Mouse (Mus musculus): ENCODE results near the gene Miga2. TPM values are rescaled to one million over a fixed set of nuclear protein-coding genes. Genes with fewer than 3 reads are reported as not detected.

Gene Miga2
- total and polyA plus RNA-seq, 2 experiments from 2014 or later, result 35.3 to 79.9 TPM

- no peak for DNase-seq (ENCODE audit: low spot score)
- no peak for TF ChIP-seq CTCF (IDR thresholded peaks at IDR 0.05; ENCODE audit: low read depth)
- Histone ChIP-seq H3K4me2 (ENCODE audit: low read depth, low read length) (no peak overlapping the region), H3K36me3 (ENCODE audit: insufficient read depth, low read length) (peaks cover 79% of the 10 kb centered on the region), H3K4me3 (ENCODE audit: low read length) (no peak overlapping the region), H3K27ac (no peak overlapping the region), H3K9me3 (ENCODE audit: low read length) (no peaks in the 10 kb centered on the region), H3K9ac (replicated peaks; ENCODE audit: low read length) (no peak overlapping the region), H3K4me1 (ENCODE audit: insufficient read depth, low read length) (no peaks in the 10 kb centered on the region), H3K27me3 (ENCODE audit: insufficient read depth, low read length) (no peaks in the 10 kb centered on the region)
- ATAC-seq, result no peak
- WGBS, result 77% methylated on average over 3 of the region's 3 CpGs
These were observed 35.2 kb upstream of the Miga2 start for GRCm38 (mm10) chr2:30328791-30329190.

- 95% methylated on average over 2 of the region's 2 CpGs for WGBS
These were observed 28.7 kb upstream of the Miga2 start for GRCm38 (mm10) chr2:30335324-30335723.

DNA sequence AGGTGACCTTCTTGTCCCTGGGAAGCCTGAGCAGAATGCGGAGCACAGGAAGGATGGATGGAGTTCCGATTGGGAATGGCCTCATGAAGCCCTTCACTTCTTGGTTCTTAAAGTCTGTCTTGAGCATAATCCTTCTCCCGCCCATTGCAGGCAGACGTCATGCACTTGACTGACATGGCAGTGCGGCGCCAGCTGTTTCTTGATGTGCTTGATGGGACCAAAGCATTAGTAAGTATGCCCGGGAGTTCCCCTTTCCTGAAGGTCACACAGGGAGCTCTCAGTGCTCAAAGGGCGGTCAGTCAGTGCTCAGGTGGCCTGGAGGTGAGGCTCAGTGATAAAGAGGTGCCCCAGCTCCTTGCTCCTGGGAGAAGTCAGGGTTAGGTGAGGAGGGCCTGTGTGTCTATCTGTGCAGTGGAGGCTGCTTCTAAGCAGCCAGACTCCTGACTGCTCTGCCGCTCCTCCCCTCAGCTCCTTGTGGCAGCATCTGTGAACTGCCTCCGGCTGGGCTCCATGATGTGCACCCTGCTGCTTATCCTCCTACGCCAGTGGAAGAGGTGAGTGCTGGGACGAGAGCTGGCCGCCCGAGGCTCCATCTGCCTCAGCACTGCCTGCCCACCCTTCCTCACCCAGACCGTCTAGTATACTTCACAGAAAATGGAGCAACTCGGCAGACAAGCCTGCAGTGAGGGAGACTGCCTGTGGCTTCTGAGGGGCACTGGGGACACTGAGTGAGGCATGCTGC, 27.7 kb upstream of the Miga2 start:
- H3K36me3 ChIP-seq (ENCODE audit: insufficient read depth, low read length), result peaks cover 71% of the 10 kb centered on the region
- TF ChIP-seq CTCF (IDR thresholded peaks at IDR 0.05; ENCODE audit: low read depth), result no peak
- H3K27me3 ChIP-seq (ENCODE audit: insufficient read depth, low read length), result no peaks in the 10 kb centered on the region
- 81% methylated on average over 16 of the region's 16 CpGs for WGBS
- ATAC-seq (no peak), DNase-seq (ENCODE audit: low spot score) (no peak)
- no peak overlapping the region for H3K4me2 ChIP-seq (ENCODE audit: low read depth, low read length)
- no peaks in the 10 kb centered on the region for H3K9me3 ChIP-seq (ENCODE audit: low read length)
- no peak overlapping the region for H3K27ac ChIP-seq
- H3K9ac ChIP-seq (replicated peaks; ENCODE audit: low read length), result no peak overlapping the region
- H3K4me1 ChIP-seq (ENCODE audit: insufficient read depth, low read length), result no peaks in the 10 kb centered on the region
- H3K4me3 ChIP-seq (ENCODE audit: low read length), result no peak overlapping the region

More at GRCm38 (mm10) chr2:30335324-30335723, 28.7 kb upstream of the Miga2 start:
- H3K27me3 ChIP-seq (ENCODE audit: insufficient read depth, low read length), result no peaks in the 10 kb centered on the region
- no peak overlapping the region for H3K27ac ChIP-seq
- no peaks in the 10 kb centered on the region for H3K9me3 ChIP-seq (ENCODE audit: low read length)
- DNase-seq (ENCODE audit: low spot score) (no peak), ATAC-seq (no peak)
- H3K36me3 ChIP-seq (ENCODE audit: insufficient read depth, low read length), result peaks cover 71% of the 10 kb centered on the region
- H3K4me1 ChIP-seq (ENCODE audit: insufficient read depth, low read length), result no peaks in the 10 kb centered on the region
- no peak overlapping the region for H3K9ac ChIP-seq (replicated peaks; ENCODE audit: low read length)
- H3K4me2 ChIP-seq (ENCODE audit: low read depth, low read length), result no peak overlapping the region
- H3K4me3 ChIP-seq (ENCODE audit: low read length), result no peak overlapping the region
- TF ChIP-seq CTCF (IDR thresholded peaks at IDR 0.05; ENCODE audit: low read depth), result no peak

DNA sequence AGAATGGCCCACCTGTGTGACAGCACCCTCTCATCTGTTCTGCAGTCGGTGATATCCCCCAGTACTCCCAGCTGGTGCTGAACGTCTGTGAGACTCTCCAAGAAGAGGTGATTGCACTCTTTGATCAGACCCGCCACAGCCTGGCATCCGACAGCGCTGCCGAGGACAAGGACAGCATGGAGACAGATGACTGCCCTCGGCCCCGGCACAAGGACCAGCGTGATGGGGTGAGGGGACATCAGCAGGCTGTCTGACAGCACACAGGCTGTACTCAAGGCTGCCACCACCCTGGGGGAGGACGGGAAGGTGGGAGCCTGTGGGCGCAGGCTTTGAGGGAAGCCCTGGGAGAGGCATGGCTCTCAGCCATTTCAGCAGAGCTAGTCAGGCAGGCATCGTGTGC, 26.9 kb upstream of the Miga2 start:
- H3K4me2 ChIP-seq (ENCODE audit: low read depth, low read length), result no peak overlapping the region
- no peak overlapping the region for H3K9ac ChIP-seq (replicated peaks; ENCODE audit: low read length)
- H3K4me1 ChIP-seq (ENCODE audit: insufficient read depth, low read length), result no peaks in the 10 kb centered on the region
- 93% methylated on average over 12 of the region's 12 CpGs for WGBS
- ATAC-seq (no peak), DNase-seq (ENCODE audit: low spot score) (no peak)
- no peaks in the 10 kb centered on the region for H3K27me3 ChIP-seq (ENCODE audit: insufficient read depth, low read length)
- no peak overlapping the region for H3K27ac ChIP-seq
- H3K4me3 ChIP-seq (ENCODE audit: low read length), result no peak overlapping the region
- no peak for TF ChIP-seq CTCF (IDR thresholded peaks at IDR 0.05; ENCODE audit: low read depth)
- no peaks in the 10 kb centered on the region for H3K9me3 ChIP-seq (ENCODE audit: low read length)
- peaks cover 78% of the 10 kb centered on the region for H3K36me3 ChIP-seq (ENCODE audit: insufficient read depth, low read length)

- no peaks in the 10 kb centered on the region for H3K9me3 ChIP-seq (ENCODE audit: low read length)
- no peak overlapping the region for H3K4me3 ChIP-seq (ENCODE audit: low read length)
- no peaks in the 10 kb centered on the region for H3K27me3 ChIP-seq (ENCODE audit: insufficient read depth, low read length)
- no peak for ATAC-seq
- peaks cover 70% of the 10 kb centered on the region for H3K36me3 ChIP-seq (ENCODE audit: insufficient read depth, low read length)
- H3K4me1 ChIP-seq (ENCODE audit: insufficient read depth, low read length), result no peaks in the 10 kb centered on the region
- H3K27ac ChIP-seq, result no peak overlapping the region
- no peak overlapping the region for H3K4me2 ChIP-seq (ENCODE audit: low read depth, low read length)
- no peak for DNase-seq (ENCODE audit: low spot score)
- no peak for TF ChIP-seq CTCF (IDR thresholded peaks at IDR 0.05; ENCODE audit: low read depth)
- WGBS, result 81% methylated on average over 3 of the region's 3 CpGs
- H3K9ac ChIP-seq (replicated peaks; ENCODE audit: low read length), result no peak overlapping the region
These were observed 22.0 kb upstream of the Miga2 start for GRCm38 (mm10) chr2:30342061-30342460.

GRCm38 (mm10) chr2:30342544-30342943, 21.5 kb upstream of the Miga2 start:
- DNase-seq (ENCODE audit: low spot score) (no peak), ATAC-seq (no peak)
- no peaks in the 10 kb centered on the region for H3K4me1 ChIP-seq (ENCODE audit: insufficient read depth, low read length)
- H3K4me3 ChIP-seq (ENCODE audit: low read length), result no peak overlapping the region
- peaks cover 71% of the 10 kb centered on the region for H3K36me3 ChIP-seq (ENCODE audit: insufficient read depth, low read length)
- TF ChIP-seq CTCF (IDR thresholded peaks at IDR 0.05; ENCODE audit: low read depth), result no peak
- H3K4me2 ChIP-seq (ENCODE audit: low read depth, low read length), result no peak overlapping the region
- H3K9me3 ChIP-seq (ENCODE audit: low read length), result no peaks in the 10 kb centered on the region
- no peaks in the 10 kb centered on the region for H3K27me3 ChIP-seq (ENCODE audit: insufficient read depth, low read length)
- H3K27ac ChIP-seq, result no peak overlapping the region
- 88% methylated on average over 7 of the region's 7 CpGs for WGBS
- H3K9ac ChIP-seq (replicated peaks; ENCODE audit: low read length), result no peak overlapping the region

DNA sequence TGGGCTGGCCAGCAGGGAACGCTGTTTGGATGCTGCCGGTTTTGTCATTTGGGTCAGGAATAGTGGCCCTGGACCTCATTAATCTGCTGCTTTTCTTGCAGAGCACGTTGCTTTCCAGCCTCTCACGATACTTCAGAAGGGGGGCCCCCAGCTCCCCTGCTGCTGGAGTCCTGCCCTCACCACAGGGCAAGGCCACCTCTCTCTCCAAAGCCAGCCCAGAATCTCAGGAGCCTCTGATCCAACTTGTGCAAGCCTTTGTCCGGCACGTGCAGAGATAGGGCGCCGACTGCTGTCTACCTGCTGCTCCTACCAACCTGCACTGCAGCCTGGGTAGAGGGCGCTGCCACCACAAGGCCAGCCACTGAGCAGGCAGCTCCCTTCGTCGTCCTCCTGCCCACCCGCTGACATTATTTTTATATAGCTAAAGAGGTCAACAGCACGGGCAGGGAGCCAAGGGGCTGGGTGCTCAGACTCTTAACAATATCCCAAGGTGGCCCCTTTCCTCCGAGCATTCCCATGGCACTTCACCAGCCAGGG, 20.4 kb upstream of the Miga2 start:
- Histone ChIP-seq H3K27me3 (ENCODE audit: insufficient read depth, low read length) (no peaks in the 10 kb centered on the region), H3K9ac (replicated peaks; ENCODE audit: low read length) (no peak overlapping the region), H3K4me3 (ENCODE audit: low read length) (no peak overlapping the region), H3K36me3 (ENCODE audit: insufficient read depth, low read length) (peaks cover 73% of the 10 kb centered on the region), H3K27ac (peak overlapping the region; percentile 26; the same call in 1 of the 2 replicates), H3K4me1 (ENCODE audit: insufficient read depth, low read length) (no peaks in the 10 kb centered on the region), H3K9me3 (ENCODE audit: low read length) (no peaks in the 10 kb centered on the region), H3K4me2 (ENCODE audit: low read depth, low read length) (no peak overlapping the region)
- WGBS, result 50% methylated on average over 14 of the region's 14 CpGs
- peak; percentile 25; the same call in 1 of the 2 replicates for TF ChIP-seq CTCF (IDR thresholded peaks at IDR 0.05; ENCODE audit: low read depth)
- ATAC-seq, result peak; percentile 34; the same call in 1 of the 2 replicates
- DNase-seq (ENCODE audit: low spot score), result peak; percentile 43

Measured in hindbrain, postnatal 0 days (tissue).